Mouse (Mus musculus) adrenal gland, postnatal 4 days (tissue): ENCODE measurements at regions not wholly inside any gene's neighbourhood (a gene's known extent, or its start where the extent isn't known, plus 50 kb on each side); places are given as distances from the start of the nearest gene placed in this dataset.

ENCODE experiments used
- DNase-seq, 2 experiments: peaks; one replicate each; pipeline ENCODE4 v3.0.0; 2021 to 2022; ENCODE audit warnings: low spot score in 2 of 2, mixed read lengths in 2 of 2

GRCm38 (mm10) chr14:18394071-18394745 lies 62.5 kb upstream of the Ube2e1 start:
- DNase-seq, result no peak

DNA sequence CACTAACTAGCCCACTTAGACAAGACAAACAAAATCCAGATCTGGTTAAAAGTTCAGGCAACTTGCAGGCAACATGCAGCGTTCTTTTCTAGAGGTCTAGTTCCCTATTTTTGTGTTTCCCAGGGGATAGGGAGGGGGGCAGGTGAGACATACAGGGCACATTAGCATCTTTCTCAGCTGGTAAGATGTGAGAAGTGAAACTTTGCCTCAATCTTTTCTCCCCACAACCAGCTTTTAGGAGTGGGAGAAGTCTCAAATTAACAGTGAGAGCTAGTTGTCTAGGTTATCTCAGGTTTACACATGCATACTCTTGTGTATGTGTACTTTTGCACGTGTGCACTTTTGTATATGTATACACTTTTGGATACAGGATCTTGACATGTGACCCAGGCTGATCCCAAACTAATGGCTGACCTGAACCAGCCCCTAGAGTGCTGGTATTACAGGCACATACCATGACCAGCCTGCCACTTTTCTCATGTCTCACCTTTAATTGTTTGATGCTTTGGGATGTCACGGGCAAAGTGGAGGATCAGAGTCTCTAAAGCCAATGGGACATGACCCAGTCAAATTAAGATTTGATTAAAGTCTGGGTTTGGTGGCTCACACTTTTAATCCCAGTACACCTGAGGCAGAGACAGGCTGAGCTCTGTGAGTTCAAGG lies 60.3 kb upstream of the Ube2e1 start:
- DNase-seq, result no peak

DNA sequence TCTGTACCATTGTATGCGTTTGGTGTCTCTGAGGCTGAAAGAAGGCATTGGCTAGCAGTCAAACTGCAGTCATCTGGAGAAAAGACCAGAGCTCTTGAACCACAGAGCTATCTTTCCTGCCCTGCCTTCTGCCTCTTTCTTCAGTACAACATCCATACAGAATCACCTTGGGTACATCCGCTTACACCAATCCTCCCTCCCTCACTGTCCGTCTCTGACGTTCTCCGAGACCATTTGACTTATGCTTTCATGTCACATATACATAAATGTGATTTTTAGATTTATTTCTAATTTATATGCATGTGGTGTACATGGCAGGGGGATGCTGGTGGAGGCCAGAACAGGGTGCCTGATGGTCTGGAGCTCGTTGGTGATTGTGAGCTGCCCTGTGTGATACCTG lies 57.7 kb upstream of the Ube2e1 start:
- no peak for DNase-seq

- no peak for DNase-seq
These were observed 54.5 kb upstream of the Ube2e1 start for GRCm38 (mm10) chr14:18385953-18386668.
